ENCODE assay signal across 12 mouse cellular contexts in genomic region chr10:126953029-126953471, GRCm38 (mm10). TPM values are rescaled to one million over a fixed set of nuclear protein-coding genes. Genes with fewer than 3 reads are reported as not detected.
DNase-seq lines count a peak whose midpoint lies in the region; ATAC-seq and TF ChIP-seq lines count a peak whose summit lies in the region.
"Had no signal": no experiment of that assay in that cellular context is flagged by ENCODE, and none has a peak within 500 bp of the region (broad histone marks: within the 10 kb centered on the region; RNA-seq: fewer than 3 reads in every experiment).

No protein-coding gene starts in this region.

- intact Hi-C loops in heart, postnatal 36 days (cut with DNase I) = no loop called here

- DNase-seq in heart, postnatal 36 days = no peak
- no peak for DNase-seq in lung, embryonic 14.5 days
- no peak for DNase-seq in lung, postnatal 14 days
- peak; percentile 54 to 72 for DNase-seq in cerebellum, postnatal 14 days
- DNase-seq: kidney, adult 8-10 months; thymus, postnatal 25 days had no signal

- no peak for TF ChIP-seq POLR2A in olfactory bulb, adult 2 months (IDR thresholded peaks at IDR 0.05; ENCODE audit: insufficient read depth, low read depth, low read length)

- no peak overlapping the region for H3K4me2 ChIP-seq in heart, embryonic 12.5 days
- no peak overlapping the region for H3K4me2 ChIP-seq in lung, embryonic 14.5 days

- peaks cover 52% of the 10 kb centered on the region for H3K4me1 ChIP-seq in heart, embryonic 12.5 days (replicated peaks)
- peaks cover 18% of the 10 kb centered on the region; the same call in 1 of the 2 replicates for H3K4me1 ChIP-seq in lung, embryonic 14.5 days (ENCODE audit: insufficient read depth)
- peaks cover 45% of the 10 kb centered on the region for H3K4me1 ChIP-seq in olfactory bulb, adult 2 months (ENCODE audit: control insufficient read depth, insufficient read depth, low read length)

- no peaks in the 10 kb centered on the region for H3K9me3 ChIP-seq in heart, embryonic 12.5 days (replicated peaks)
- no peaks in the 10 kb centered on the region for H3K9me3 ChIP-seq in lung, embryonic 14.5 days (ENCODE audit: low read depth, low read length)

- H3K27me3 ChIP-seq in heart, embryonic 12.5 days (replicated peaks) = no peaks in the 10 kb centered on the region
- H3K27me3 ChIP-seq in lung, embryonic 14.5 days (ENCODE audit: insufficient read depth, low read length) = no peaks in the 10 kb centered on the region

- H3K4me3 ChIP-seq in heart, embryonic 12.5 days = no peak overlapping the region
- no peak overlapping the region for H3K4me3 ChIP-seq in lung, embryonic 14.5 days (ENCODE audit: low read depth, low read length)
- no peak overlapping the region for H3K4me3 ChIP-seq in olfactory bulb, adult 2 months (ENCODE audit: insufficient read depth, low read depth, low read length)
- H3K4me3 ChIP-seq: megakaryocyte, embryonic 14.5 days had no signal

- no peaks in the 10 kb centered on the region for H3K36me3 ChIP-seq in heart, embryonic 12.5 days
- no peaks in the 10 kb centered on the region for H3K36me3 ChIP-seq in lung, embryonic 14.5 days (ENCODE audit: insufficient read depth)

- ATAC-seq in heart, embryonic 12.5 days (ENCODE audit: insufficient number of reproducible peaks, low FRiP score) = no peak
- no peak for ATAC-seq in lung, embryonic 14.5 days (ENCODE audit: insufficient read depth)
- no peak for ATAC-seq in granulocyte monocyte progenitor cell, adult 5-6 weeks (replicated peaks; ENCODE audit: poor library complexity, severe bottlenecking)
- ATAC-seq in megakaryocyte, adult 5-6 weeks (ENCODE audit: poor library complexity, severe bottlenecking) = no peak

- 0 out of 2 replicates have a peak overlapping the region, but pooled peaks have one; percentile 6 for H3K27ac ChIP-seq in heart, embryonic 12.5 days (ENCODE audit: poor library complexity, severe bottlenecking)
- peak overlapping the region; percentile 18; the same call in 1 of the 2 replicates for H3K27ac ChIP-seq in lung, embryonic 14.5 days (ENCODE audit: low read depth)
- H3K27ac ChIP-seq in olfactory bulb, adult 2 months (ENCODE audit: insufficient read depth, low read depth, low read length) = peak overlapping the region; percentile 57; the same call in 1 of the 2 replicates
- H3K27ac ChIP-seq: liver, embryonic 14.5 days had no signal

- no peak for TF ChIP-seq CTCF in lung, embryonic 14.5 days (IDR thresholded peaks at IDR 0.05; ENCODE audit: low read depth)
- TF ChIP-seq CTCF in olfactory bulb, adult 2 months (IDR thresholded peaks at IDR 0.05; ENCODE audit: insufficient read depth, low read depth, low read length) = no peak

- WGBS in heart, embryonic 12.5 days = 74% methylated on average over 3 of the region's 3 CpGs
- WGBS in lung, embryonic 14.5 days = 92% methylated on average over 3 of the region's 3 CpGs
- WGBS in olfactory bulb, adult 2 months = 48% methylated on average over 3 of the region's 3 CpGs

- no peak overlapping the region for H3K9ac ChIP-seq in heart, embryonic 12.5 days
- no peak overlapping the region for H3K9ac ChIP-seq in lung, embryonic 14.5 days
- H3K9ac ChIP-seq: liver, embryonic 14.5 days had no signal

RNA-seq across cellular contexts. Expression of gene Ctdsp2, which starts 25.5 kb away (rescaled TPM):
- polyA plus RNA-seq in heart, embryonic 12.5 days (2016; fragmentation: Nextera tagmentation; extraction: Ambion mirVana) = 54.0 and 54.6 TPM in 2 replicates
- total RNA-seq in heart, postnatal 36 days (2021) = 100 to 1,000 TPM; 131 to 136 TPM
- 112 and 113 TPM in 2 replicates for polyA plus RNA-seq in lung, embryonic 14.5 days (2014; fragmentation: Nextera tagmentation; extraction: Ambion mirVana)
- polyA plus RNA-seq in olfactory bulb, adult 2 months (2012; ENCODE audit: insufficient read depth, insufficient read length, low replicate concordance, missing spikeins) = not detected in 2 replicates
- total RNA-seq in granulocyte monocyte progenitor cell, adult 5-6 weeks (2014; fragmentation: Nextera tagmentation) = 53.4 and 62.9 TPM in 2 replicates
- 21.2 and 21.5 TPM in 2 replicates for total RNA-seq in granulocyte monocyte progenitor cell, adult 5-6 weeks (2017)
- 73.2 and 75.2 TPM in 2 replicates for total RNA-seq in megakaryocyte, adult 5-6 weeks (2015)
- 38.0 and 41.9 TPM in 2 replicates for total RNA-seq in megakaryocyte, adult 5-6 weeks (2017)

RNA-seq across cellular contexts. Expression of gene Avil, which starts 47.5 kb away (rescaled TPM):
- 0.19 and 0.22 TPM in 2 replicates for polyA plus RNA-seq in heart, embryonic 12.5 days (2016; fragmentation: Nextera tagmentation; extraction: Ambion mirVana)
- under 1 TPM; 0.35 to 0.80 TPM for total RNA-seq in heart, postnatal 36 days (2021)
- 0.13 and 0.30 TPM in 2 replicates for polyA plus RNA-seq in lung, embryonic 14.5 days (2014; fragmentation: Nextera tagmentation; extraction: Ambion mirVana)
- polyA plus RNA-seq in olfactory bulb, adult 2 months (2012; ENCODE audit: insufficient read depth, insufficient read length, low replicate concordance, missing spikeins) = not detected in 2 replicates
- total RNA-seq in granulocyte monocyte progenitor cell, adult 5-6 weeks (2014; fragmentation: Nextera tagmentation) = not detected in 2 replicates
- not detected in 2 replicates for total RNA-seq in granulocyte monocyte progenitor cell, adult 5-6 weeks (2017)
- total RNA-seq in megakaryocyte, adult 5-6 weeks (2015) = 0.07 TPM in 1 of 2 replicates, not detected in the other
- total RNA-seq in megakaryocyte, adult 5-6 weeks (2017) = 0.04 and 0.16 TPM in 2 replicates

RNA-seq across cellular contexts. Expression of gene Atp23, which starts 51.9 kb away (rescaled TPM):
- 8.2 and 10.0 TPM in 2 replicates for polyA plus RNA-seq in heart, embryonic 12.5 days (2016; fragmentation: Nextera tagmentation; extraction: Ambion mirVana)
- total RNA-seq in heart, postnatal 36 days (2021) = 1 to 10 TPM; 3.6 to 4.4 TPM
- polyA plus RNA-seq in lung, embryonic 14.5 days (2014; fragmentation: Nextera tagmentation; extraction: Ambion mirVana) = 25.0 and 25.7 TPM in 2 replicates
- polyA plus RNA-seq in olfactory bulb, adult 2 months (2012; ENCODE audit: insufficient read depth, insufficient read length, low replicate concordance, missing spikeins) = not detected in 2 replicates
- total RNA-seq in granulocyte monocyte progenitor cell, adult 5-6 weeks (2014; fragmentation: Nextera tagmentation) = 19.0 and 20.2 TPM in 2 replicates
- 12.8 and 15.7 TPM in 2 replicates for total RNA-seq in granulocyte monocyte progenitor cell, adult 5-6 weeks (2017)
- total RNA-seq in megakaryocyte, adult 5-6 weeks (2015) = 7.0 and 8.6 TPM in 2 replicates
- total RNA-seq in megakaryocyte, adult 5-6 weeks (2017) = 3.5 and 5.1 TPM in 2 replicates

Comparison
In these comparisons a context has a peak if more than half of its experiments do, and no peak if none do; other contexts are left out.
1. H3K27ac ChIP-seq: peak in every context shown above with its lines; median percentile 57 in olfactory bulb, adult 2 months; 18 in lung, embryonic 14.5 days; 6 in heart, embryonic 12.5 days.
2. DNase-seq: peak in cerebellum, postnatal 14 days (2 of 2); none in heart, postnatal 36 days (0 of 2), lung, embryonic 14.5 days (single experiment) and lung, postnatal 14 days (single experiment).